Mouse (Mus musculus): Measurements from ENCODE around the gene Kcnk10.

GRCm38 (mm10) chr12:98501528-98502280 is 76.4 kb downstream of the Kcnk10 start:
- no peak for TF ChIP-seq CTCF (IDR thresholded peaks at IDR 0.05; ENCODE audit: control insufficient read depth, insufficient read depth, insufficient replicate concordance, low read depth, low read length)
- TF ChIP-seq POLR2A (IDR thresholded peaks at IDR 0.05; ENCODE audit: control insufficient read depth, low read depth, low read length): no peak

Data from testis, adult 2 months (tissue).